Mouse (Mus musculus): Measurements from ENCODE around the gene Fuom. TPM values are rescaled to one million over a fixed set of nuclear protein-coding genes. Genes with fewer than 3 reads are reported as not detected.
A peak's percentile ranks its signal among the peaks of the same experiment; 100 is the strongest.

Fuom gene
- polyA plus RNA-seq, 1 experiment from 2014 or later: 18.9 TPM

GRCm38 (mm10) chr7:140096055-140096454, 6.2 kb downstream of the Fuom start:
- Histone ChIP-seq H3K9ac (replicated peaks) (no peak overlapping the region), H3K4me3 (no peak overlapping the region), H3K9me3 (no peaks in the 10 kb centered on the region), H3K27me3 (no peaks in the 10 kb centered on the region), H3K27ac (replicated peaks) (no peak overlapping the region), H3K36me3 (no peaks in the 10 kb centered on the region), H3K4me1 (no peaks in the 10 kb centered on the region), H3K4me2 (replicated peaks) (no peak overlapping the region)
- no peak for ATAC-seq (replicated peaks)

DNA sequence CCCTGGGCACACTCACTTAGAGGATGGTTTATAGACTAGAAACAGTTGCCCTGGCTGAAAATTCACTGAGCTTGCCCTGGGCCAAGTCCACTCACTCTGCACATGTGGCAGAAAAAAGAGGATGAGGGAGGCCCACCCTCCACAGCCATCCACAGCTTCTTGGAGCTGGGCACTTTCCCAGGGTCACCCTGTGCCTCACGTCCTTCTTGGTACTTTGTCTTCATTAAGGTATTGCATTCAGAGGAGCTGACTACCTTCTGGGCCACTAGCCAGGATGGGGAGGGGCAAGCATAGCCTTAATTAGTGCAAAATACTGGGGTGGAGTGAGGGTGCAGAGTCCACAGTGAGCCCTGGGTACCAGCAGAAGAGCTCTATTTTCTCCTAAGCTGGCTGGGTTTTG, 6.7 kb downstream of the Fuom start:
- Histone ChIP-seq H3K36me3 (no peaks in the 10 kb centered on the region), H3K4me3 (no peak overlapping the region), H3K4me2 (replicated peaks) (no peak overlapping the region), H3K4me1 (no peaks in the 10 kb centered on the region), H3K27me3 (no peaks in the 10 kb centered on the region), H3K9me3 (no peaks in the 10 kb centered on the region), H3K9ac (replicated peaks) (no peak overlapping the region), H3K27ac (replicated peaks) (no peak overlapping the region)
- WGBS: 36% methylated on average over 1 of the region's 1 CpGs
- no peak for ATAC-seq (replicated peaks)

DNA sequence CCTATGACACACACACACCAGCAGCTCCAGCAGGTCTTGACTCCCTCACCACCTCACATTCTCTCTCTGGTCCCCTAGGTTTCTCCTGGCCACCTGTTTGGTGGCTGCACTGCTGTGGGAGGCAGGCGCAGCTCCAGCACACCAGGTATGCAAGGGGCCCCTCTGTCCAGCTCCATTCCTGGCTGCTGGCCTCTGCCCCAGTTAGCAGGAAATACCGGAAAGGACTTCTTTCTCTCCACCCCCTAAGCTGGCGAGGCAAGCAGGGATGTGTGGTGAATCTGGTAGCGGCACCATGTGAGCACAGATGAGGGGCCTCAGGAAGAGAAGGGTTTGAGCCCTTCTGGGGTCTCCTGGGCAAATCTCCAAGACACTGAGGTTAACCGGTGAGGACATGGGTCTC, 7.3 kb downstream of the Fuom start:
- Histone ChIP-seq H3K36me3 (no peaks in the 10 kb centered on the region), H3K9ac (replicated peaks) (no peak overlapping the region), H3K9me3 (no peaks in the 10 kb centered on the region), H3K27me3 (no peaks in the 10 kb centered on the region), H3K4me3 (no peak overlapping the region), H3K27ac (replicated peaks) (no peak overlapping the region), H3K4me2 (replicated peaks) (no peak overlapping the region), H3K4me1 (no peaks in the 10 kb centered on the region)
- 72% methylated on average over 5 of the region's 5 CpGs for WGBS
- no peak for ATAC-seq (replicated peaks)

DNA sequence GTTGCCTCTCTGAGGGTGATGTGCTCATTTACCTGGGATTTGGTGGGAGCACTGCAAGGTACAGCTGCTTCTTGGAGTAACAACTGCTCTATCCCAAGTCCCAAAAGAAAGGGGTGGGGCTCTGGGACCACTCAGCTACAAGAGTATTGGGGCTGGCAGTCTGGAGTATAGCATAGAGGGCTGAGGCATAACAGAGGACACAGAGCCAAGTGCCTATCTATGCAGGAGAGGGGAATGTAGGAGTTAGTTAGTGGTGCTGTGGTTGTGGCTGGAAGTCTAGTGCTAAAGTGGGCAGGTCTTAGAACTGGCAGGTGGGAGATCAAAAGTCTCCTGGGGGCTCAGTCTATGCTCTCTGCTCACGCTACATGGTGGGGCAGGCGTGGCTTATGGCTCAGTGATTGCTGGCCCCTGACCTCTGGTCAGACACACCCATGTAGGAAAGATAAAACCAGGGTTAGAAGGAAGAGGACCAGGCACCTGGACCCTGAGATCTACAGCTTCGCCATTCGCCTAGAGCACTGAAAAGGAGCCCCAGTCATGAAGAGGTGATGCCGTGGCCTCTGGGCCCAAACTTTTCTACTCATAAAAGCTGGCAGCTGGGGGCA, 9.2 kb downstream of the Fuom start, which contains the start of gene Prap1:
Prap1 (plus strand) TSS at position 472 of the 605 bp plus-strand sequence.
- H3K4me2 ChIP-seq (replicated peaks): no peak within 1 kb of the TSS
- H3K36me3 ChIP-seq: no peaks in the 10 kb centered on the region
- 66% methylated on average over 5 of the region's 5 CpGs for WGBS

DNA sequence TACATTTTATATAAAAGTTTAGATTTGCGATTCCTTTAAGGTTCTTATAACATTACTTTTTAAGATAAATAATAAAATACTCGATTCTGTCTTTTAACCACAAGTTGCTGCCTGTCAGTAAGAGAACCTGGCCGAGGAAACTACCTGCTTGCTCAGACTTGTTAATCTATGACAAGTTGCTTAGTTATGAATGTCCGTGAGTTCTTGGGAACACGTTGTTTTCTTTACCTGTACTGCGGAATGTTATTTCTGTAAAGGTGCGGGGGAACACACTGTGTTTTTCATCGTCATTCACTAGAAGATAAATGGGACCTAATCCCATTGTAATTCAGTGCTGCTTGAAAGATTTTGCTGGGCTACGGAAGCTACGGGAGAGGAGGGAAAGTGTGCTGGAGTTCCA, 11.6 kb downstream of the Fuom start:
- no peak for ATAC-seq (replicated peaks)
- Histone ChIP-seq H3K27ac (replicated peaks) (no peak overlapping the region), H3K4me1 (no peaks in the 10 kb centered on the region), H3K9me3 (no peaks in the 10 kb centered on the region), H3K27me3 (no peaks in the 10 kb centered on the region), H3K4me2 (replicated peaks) (no peak overlapping the region), H3K4me3 (no peak overlapping the region), H3K9ac (replicated peaks) (no peak overlapping the region), H3K36me3 (no peaks in the 10 kb centered on the region)
- WGBS: 72% methylated on average over 10 of the region's 10 CpGs

More for the DNA sequence above, 9.2 kb downstream of the Fuom start, which contains the start of gene Prap1:
- Histone ChIP-seq H3K9me3 (no peaks in the 10 kb centered on the region), H3K9ac (replicated peaks) (no peak within 1 kb of the TSS), H3K27me3 (no peaks in the 10 kb centered on the region), H3K27ac (replicated peaks) (no peak within 1 kb of the TSS), H3K4me3 (no peak within 1 kb of the TSS), H3K4me1 (no peaks in the 10 kb centered on the region)
- ATAC-seq (replicated peaks): no peak

DNA sequence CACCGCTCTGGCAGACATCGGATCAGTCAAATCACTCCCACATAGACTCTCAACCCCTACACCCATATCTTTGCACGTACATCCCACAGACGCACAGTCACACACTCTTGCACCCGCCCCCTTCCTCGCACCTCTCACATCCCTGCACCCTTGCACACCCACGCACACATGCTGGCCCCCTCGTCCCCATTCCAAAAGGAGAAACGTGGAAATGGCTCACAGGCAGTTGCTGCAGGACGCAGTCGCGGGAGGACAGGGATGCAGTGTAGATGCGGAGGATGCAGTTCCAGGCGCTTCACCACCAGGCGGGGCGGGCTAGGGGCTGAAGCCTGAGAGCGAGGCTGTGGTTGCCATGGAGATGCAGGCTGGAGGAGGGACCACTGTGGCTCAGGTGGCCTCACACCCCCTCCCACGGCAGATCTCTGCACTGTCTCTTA, 20.0 kb downstream of the Fuom start, which contains the start of gene Caly:
Caly (minus strand) TSS at position 307 of the 437 bp plus-strand sequence.
- peak within 1 kb of the TSS; percentile 60 for H3K4me2 ChIP-seq (replicated peaks)
- no peaks in the 10 kb centered on the region for H3K9me3 ChIP-seq
- no peaks in the 10 kb centered on the region for H3K36me3 ChIP-seq
- peak within 1 kb of the TSS; percentile 88 for H3K27ac ChIP-seq (replicated peaks)
- H3K9ac ChIP-seq (replicated peaks): peak within 1 kb of the TSS; percentile 66
- no peaks in the 10 kb centered on the region for H3K27me3 ChIP-seq
- peaks cover 35% of the 10 kb centered on the region for H3K4me1 ChIP-seq
- WGBS: 3% methylated on average over 18 of the region's 18 CpGs
- ATAC-seq (replicated peaks): peak; percentile 86
- peak within 1 kb of the TSS; percentile 44 for H3K4me3 ChIP-seq

DNA sequence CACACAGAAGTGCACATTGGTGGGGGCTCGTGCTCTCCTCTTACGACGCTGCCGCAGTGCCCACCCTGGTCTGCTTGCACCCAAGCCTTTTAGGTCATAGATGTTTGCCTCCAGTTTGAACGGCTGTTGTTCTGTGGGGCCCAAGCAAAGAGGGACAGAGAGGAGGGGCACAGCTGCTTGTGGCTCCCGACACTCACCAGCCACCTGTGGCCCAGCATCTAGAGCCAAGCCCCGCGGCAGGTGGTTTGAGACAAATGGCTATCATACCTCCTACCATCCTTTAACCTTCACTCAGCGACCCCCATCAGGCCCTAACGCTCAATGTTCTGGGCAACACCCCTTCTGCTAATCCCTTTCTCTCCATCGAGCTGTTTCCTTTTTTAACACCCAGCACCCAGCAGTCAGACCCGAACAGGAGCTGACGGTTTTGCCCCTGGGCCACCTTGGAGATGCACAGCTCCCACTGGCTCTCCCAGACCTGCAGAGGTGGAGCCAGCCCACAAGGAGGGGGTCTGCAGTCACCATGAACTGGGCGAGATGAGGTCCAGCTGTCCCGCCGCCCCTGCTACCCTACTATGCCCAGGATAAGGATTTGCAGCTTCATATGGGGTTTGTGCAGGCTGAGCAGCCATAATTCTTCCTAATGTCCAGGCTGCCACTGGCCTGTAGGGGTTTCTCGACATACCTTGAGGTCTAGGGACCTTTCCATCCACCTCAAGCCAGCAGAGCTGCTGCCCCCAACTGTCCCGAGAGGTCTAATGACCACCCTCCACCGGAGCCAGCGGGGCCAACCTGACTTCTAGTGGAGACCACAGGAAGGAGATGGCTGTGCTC, 20.6 kb downstream of the Fuom start:
- H3K9ac ChIP-seq (replicated peaks): peak overlapping the region; percentile 66
- WGBS: 15% methylated on average over 20 of the region's 20 CpGs
- ATAC-seq (replicated peaks): peak; percentile 20

DNA sequence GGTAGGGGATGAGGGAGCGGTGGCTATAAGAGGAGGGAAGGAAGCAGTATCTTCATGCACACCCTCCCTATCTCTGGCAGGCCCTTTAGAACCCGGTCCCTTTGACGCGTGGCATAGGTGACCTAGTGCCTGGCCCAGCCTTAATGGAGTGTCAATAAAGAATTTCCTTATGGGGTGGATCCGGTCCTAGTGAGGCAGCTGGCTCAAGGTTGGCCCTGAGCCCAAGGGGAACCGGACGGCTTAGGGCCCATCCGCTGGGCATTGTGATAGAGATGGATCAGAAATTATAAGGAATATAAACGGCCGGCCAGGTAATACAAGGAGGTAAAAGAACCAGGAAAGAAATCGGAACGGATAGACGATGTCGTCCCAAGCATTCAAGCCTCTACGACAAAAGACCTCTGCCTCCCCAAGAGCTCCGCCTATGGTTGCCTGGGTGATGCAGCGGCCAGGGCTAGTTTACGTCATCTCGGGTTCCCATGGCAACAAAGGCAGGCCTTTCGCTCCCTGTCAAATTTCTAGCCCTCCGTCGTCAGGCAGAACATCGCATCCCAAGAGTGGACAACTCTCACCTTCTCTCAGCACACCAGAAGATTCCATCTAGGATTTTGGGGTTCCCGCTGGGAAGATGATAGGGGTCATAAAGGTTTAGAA, 21.6 kb downstream of the Fuom start:
- Histone ChIP-seq H3K9me3 (no peaks in the 10 kb centered on the region), H3K27ac (replicated peaks) (peak overlapping the region; percentile 88), H3K4me1 (peaks cover 35% of the 10 kb centered on the region), H3K27me3 (no peaks in the 10 kb centered on the region), H3K4me3 (peak overlapping the region; percentile 44), H3K9ac (replicated peaks) (peak overlapping the region; percentile 66), H3K36me3 (no peaks in the 10 kb centered on the region), H3K4me2 (replicated peaks) (peak overlapping the region; percentile 60)
- 2% methylated on average over 24 of the region's 24 CpGs for WGBS
- peak; percentile 83 for ATAC-seq (replicated peaks)

More for the DNA sequence above, 20.6 kb downstream of the Fuom start:
- Histone ChIP-seq H3K4me2 (replicated peaks) (peak overlapping the region; percentile 60), H3K27me3 (no peaks in the 10 kb centered on the region), H3K4me1 (peaks cover 35% of the 10 kb centered on the region), H3K9me3 (no peaks in the 10 kb centered on the region), H3K27ac (replicated peaks) (peak overlapping the region; percentile 88), H3K4me3 (peak overlapping the region; percentile 44), H3K36me3 (no peaks in the 10 kb centered on the region)

DNA sequence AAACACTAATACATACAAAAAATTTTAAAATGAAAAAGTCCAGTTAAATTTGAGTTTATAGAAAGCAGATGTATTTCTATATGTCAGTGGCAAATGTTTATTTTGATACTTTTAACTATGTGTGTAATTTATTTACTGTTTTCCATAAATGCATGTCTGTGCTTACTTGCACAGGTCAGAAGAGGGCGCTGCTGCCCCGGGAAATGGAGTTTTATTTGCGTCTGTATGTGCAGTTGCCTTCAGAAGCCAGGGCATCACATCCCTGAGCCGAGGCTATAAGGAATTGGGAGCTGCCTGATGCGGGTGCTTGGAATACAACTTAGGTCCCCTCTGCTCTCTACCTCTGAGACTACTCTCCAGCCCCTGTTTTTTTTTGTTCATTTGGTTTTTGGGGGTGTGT, 23.5 kb downstream of the Fuom start:
- Histone ChIP-seq H3K4me3 (no peak overlapping the region), H3K4me2 (replicated peaks) (no peak overlapping the region), H3K27me3 (0 out of 2 replicates have a peak, but pooled peaks cover 4% of the 10 kb centered on the region), H3K27ac (replicated peaks) (no peak overlapping the region), H3K36me3 (no peaks in the 10 kb centered on the region), H3K9ac (replicated peaks) (no peak overlapping the region), H3K4me1 (peaks cover 35% of the 10 kb centered on the region), H3K9me3 (no peaks in the 10 kb centered on the region)
- WGBS: 5% methylated on average over 5 of the region's 5 CpGs
- ATAC-seq (replicated peaks): no peak

DNA sequence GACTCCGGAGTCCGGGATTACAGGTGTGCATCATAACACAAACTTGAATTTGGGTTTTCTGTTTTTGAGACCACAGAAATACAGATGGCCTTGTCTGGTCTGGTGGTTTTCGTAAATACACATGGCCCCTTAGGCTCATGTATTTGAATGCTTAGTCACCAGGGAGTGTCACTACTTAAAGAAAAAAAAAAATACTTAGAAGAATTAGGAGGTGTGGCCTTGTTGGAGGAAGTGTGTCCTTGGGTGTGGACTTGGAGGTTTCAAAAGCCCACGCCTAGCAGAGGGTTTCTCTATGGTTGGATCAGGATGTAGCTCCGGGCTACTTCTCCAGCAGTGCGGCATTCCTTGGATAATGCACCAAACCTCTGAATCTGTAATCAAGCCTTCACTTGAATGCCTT, 24.5 kb downstream of the Fuom start:
- H3K4me1 ChIP-seq: peaks cover 35% of the 10 kb centered on the region
- no peak for ATAC-seq (replicated peaks)
- 0 out of 2 replicates have a peak, but pooled peaks cover 2% of the 10 kb centered on the region for H3K36me3 ChIP-seq
- H3K27me3 ChIP-seq: 0 out of 2 replicates have a peak, but pooled peaks cover 6% of the 10 kb centered on the region
- no peak overlapping the region for H3K27ac ChIP-seq (replicated peaks)
- no peak overlapping the region for H3K4me2 ChIP-seq (replicated peaks)
- no peak overlapping the region for H3K4me3 ChIP-seq
- 76% methylated on average over 6 of the region's 6 CpGs for WGBS
- no peaks in the 10 kb centered on the region for H3K9me3 ChIP-seq
- no peak overlapping the region for H3K9ac ChIP-seq (replicated peaks)

DNA sequence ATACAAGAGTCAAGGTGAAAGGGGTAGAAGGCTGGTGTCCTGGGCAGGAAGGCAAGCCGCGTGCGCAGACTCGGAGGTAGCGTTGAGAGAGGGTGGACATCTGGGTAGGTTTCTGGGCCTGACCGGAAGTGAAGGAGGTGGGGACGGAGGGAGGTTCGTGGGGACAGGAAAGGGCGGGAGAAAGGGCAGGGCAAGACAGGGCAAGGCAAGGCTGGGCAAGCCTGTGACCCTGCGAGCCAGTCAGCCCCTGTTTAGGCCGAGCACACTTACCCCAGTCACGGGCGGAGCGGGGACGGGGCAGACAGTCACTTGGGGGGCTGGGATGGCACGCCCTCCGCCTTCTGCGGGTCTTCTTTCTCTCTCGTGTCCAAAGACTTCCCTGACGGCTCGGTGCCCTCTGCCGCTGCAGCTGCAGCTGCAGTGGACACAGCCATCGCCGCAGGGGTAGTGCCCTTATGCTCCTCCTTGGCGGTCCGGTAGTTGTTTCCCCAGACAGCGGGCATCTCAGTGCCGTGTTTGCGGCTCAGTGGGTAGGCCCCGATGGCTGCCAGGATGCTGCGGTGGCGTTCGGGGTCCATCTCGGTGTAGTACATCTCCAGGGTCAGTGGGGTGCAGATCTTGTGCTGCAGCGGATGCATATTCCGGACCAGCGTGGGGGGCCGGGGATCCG, 32.1 kb downstream of the Fuom start:
- Histone ChIP-seq H3K4me1 (no peaks in the 10 kb centered on the region), H3K4me3 (no peak overlapping the region), H3K9me3 (no peaks in the 10 kb centered on the region), H3K36me3 (peaks cover 6% of the 10 kb centered on the region; the same call in 1 of the 2 replicates), H3K9ac (replicated peaks) (no peak overlapping the region), H3K27me3 (peaks cover 15% of the 10 kb centered on the region), H3K4me2 (replicated peaks) (0 out of 2 replicates have a peak overlapping the region, but pooled peaks have one; percentile 25), H3K27ac (replicated peaks) (no peak overlapping the region)
- 43% methylated on average over 39 of the region's 39 CpGs for WGBS
- no peak for ATAC-seq (replicated peaks)
